Mouse (Mus musculus) MEL (cell line): Measurements from ENCODE around the gene Krt71. TPM values are rescaled to one million over a fixed set of nuclear protein-coding genes. Genes with fewer than 3 reads are reported as not detected.

Experiments used
- DNase-seq: peaks from one replicate; pipeline ENCODE4 v3.0.0; 2011; ENCODE audit warnings: low read depth, low spot score
- H3K27ac ChIP-seq: 2 replicates; pipeline ENCODE4 v1.5.1; 2012; ENCODE audit warnings: low read depth, mild to moderate bottlenecking, control low read depth, low read length, moderate library complexity; ENCODE audit not compliant: control insufficient read depth
- H3K27me3 ChIP-seq, 2 experiments: fragments of 150-350 bp in 1 of 2; sonication (generic) in 1 of 2; 2 replicates each; pipeline ENCODE4 v1.6.1; 2012; ENCODE audit warnings: low read length in 2 of 2, mild to moderate bottlenecking in 2 of 2, improper control_type of control experiment in 1 of 2, moderate library complexity in 1 of 2; ENCODE audit not compliant: insufficient read depth in 2 of 2, control insufficient read depth in 1 of 2
- H3K36me3 ChIP-seq, 2 experiments: 2 replicates each; pipeline ENCODE4 v1.6.1; 2012 to 2014; ENCODE audit warnings: low read length in 2 of 2, improper control_type of control experiment in 1 of 2, inconsistent platforms in 1 of 2, mild to moderate bottlenecking in 1 of 2; ENCODE audit not compliant: insufficient read depth in 2 of 2, control insufficient read depth in 1 of 2
- H3K4me1 ChIP-seq, 2 experiments: fragments of 150-350 bp in 1 of 2; sonication (generic) in 1 of 2; 2 replicates each; pipeline ENCODE4 v1.6.1; 2012; ENCODE audit warnings: low read length in 2 of 2, improper control_type of control experiment in 1 of 2, mild to moderate bottlenecking in 1 of 2; ENCODE audit not compliant: insufficient read depth in 2 of 2, control insufficient read depth in 1 of 2
- H3K4me3 ChIP-seq, 2 experiments: fragments of 150-350 bp in 1 of 2; sonication (generic) in 1 of 2; 2 replicates each; pipeline ENCODE4 v1.5.1; 2012; ENCODE audit warnings: low read depth in 2 of 2, low read length in 2 of 2, mild to moderate bottlenecking in 2 of 2, moderate library complexity in 2 of 2, control low read depth in 1 of 2, improper control_type of control experiment in 1 of 2; ENCODE audit not compliant: control insufficient read depth in 1 of 2, insufficient read depth in 1 of 2
- H3K79me2 ChIP-seq: 2 replicates; pipeline ENCODE4 v1.6.1; 2012; ENCODE audit warnings: mild to moderate bottlenecking, low read length, moderate library complexity; ENCODE audit not compliant: control insufficient read depth, poor library complexity, insufficient read depth
- H3K9ac ChIP-seq: 2 replicates; pipeline ENCODE4 v1.6.1; 2012; ENCODE audit warnings: low read depth, mild to moderate bottlenecking, control low read depth, low read length, moderate library complexity; ENCODE audit not compliant: control insufficient read depth, poor library complexity, severe bottlenecking
- H3K9me3 ChIP-seq: fragments of 150-350 bp; sonication (generic); replicated peaks from 2 replicates; pipeline ENCODE4 v1.6.1; 2012; ENCODE audit warnings: mild to moderate bottlenecking, low read length, improper control_type of control experiment, moderate library complexity; ENCODE audit not compliant: insufficient read depth
- BHLHE40 ChIP-seq: IDR thresholded peaks from 2 replicates; pipeline ENCODE4 v1.6.1; 2012; ENCODE audit warnings: low read depth, mild to moderate bottlenecking, inconsistent platforms, low read length, improper control_type of control experiment, borderline replicate concordance
- CHD1 ChIP-seq: IDR thresholded peaks from 2 replicates; pipeline ENCODE4 v1.6.1; 2012; ENCODE audit warnings: low read depth, mild to moderate bottlenecking, inconsistent platforms, low read length, improper control_type of control experiment
- CTCF ChIP-seq, 3 experiments: IDR thresholded peaks in 2 of 3; conservative IDR thresholded peaks in 1 of 3; 2 replicates each; pipeline ENCODE4 v1.5.1; 2011 to 2012; ENCODE audit warnings: low read length in 3 of 3, low read depth in 2 of 3, mild to moderate bottlenecking in 2 of 3, improper control_type of control experiment in 1 of 3, inconsistent platforms in 1 of 3, mixed read lengths in 1 of 3, moderate library complexity in 1 of 3; ENCODE audit not compliant: control insufficient read depth in 1 of 3, insufficient read depth in 1 of 3, poor library complexity in 1 of 3, severe bottlenecking in 1 of 3
- EP300 ChIP-seq, 2 experiments: IDR thresholded peaks; 2 replicates each; pipeline ENCODE4 v1.6.1; 2011; ENCODE audit warnings: improper control_type of control experiment in 2 of 2, low read length in 2 of 2, low read depth in 1 of 2, mild to moderate bottlenecking in 1 of 2
- ETS1 ChIP-seq: IDR thresholded peaks from 2 replicates; pipeline ENCODE4 v1.6.1; 2012; ENCODE audit warnings: low read depth, mild to moderate bottlenecking, inconsistent platforms, low read length, improper control_type of control experiment, moderate library complexity
- HCFC1 ChIP-seq: IDR thresholded peaks from 2 replicates; pipeline ENCODE4 v1.6.1; 2012; ENCODE audit warnings: low read depth, mild to moderate bottlenecking, inconsistent platforms, low read length, improper control_type of control experiment, moderate library complexity
- KAT2A ChIP-seq: conservative IDR thresholded peaks from 2 replicates; pipeline ENCODE4 v1.6.1; 2012; ENCODE audit warnings: low read depth, low read length, improper control_type of control experiment, inconsistent platforms
- MAX ChIP-seq: IDR thresholded peaks from 2 replicates; pipeline ENCODE4 v1.6.1; 2011; ENCODE audit warnings: low read length, improper control_type of control experiment
- MAZ ChIP-seq: IDR thresholded peaks from 2 replicates; pipeline ENCODE4 v1.6.1; 2012; ENCODE audit warnings: low read depth, mild to moderate bottlenecking, inconsistent platforms, low read length, improper control_type of control experiment
- MEF2A ChIP-seq: IDR thresholded peaks from 2 replicates; pipeline ENCODE4 v1.6.1; 2014; ENCODE audit warnings: low read depth, mild to moderate bottlenecking, inconsistent platforms, low read length, improper control_type of control experiment; ENCODE audit not compliant: poor library complexity, insufficient replicate concordance, severe bottlenecking; ENCODE audit errors: extremely low read depth
- MYB ChIP-seq: IDR thresholded peaks from 2 replicates; pipeline ENCODE4 v1.6.1; 2011; ENCODE audit warnings: mild to moderate bottlenecking, low read depth, low read length, improper control_type of control experiment
- MYC ChIP-seq: IDR thresholded peaks from 2 replicates; pipeline ENCODE4 v1.6.1; 2011; ENCODE audit warnings: low read depth, mild to moderate bottlenecking, low read length, improper control_type of control experiment, moderate library complexity
- NELFE ChIP-seq: IDR thresholded peaks from 2 replicates; pipeline ENCODE4 v1.6.1; 2011; ENCODE audit warnings: low read depth, low read length, improper control_type of control experiment
- NRF1 ChIP-seq: IDR thresholded peaks from 2 replicates; pipeline ENCODE4 v1.6.1; 2014; ENCODE audit warnings: low read depth, mild to moderate bottlenecking, inconsistent platforms, low read length, improper control_type of control experiment, moderate library complexity; ENCODE audit not compliant: poor library complexity, insufficient read depth, severe bottlenecking
- POLR2A ChIP-seq, 2 experiments: IDR thresholded peaks; 2 replicates each; pipeline ENCODE4 v1.6.1; 2011 to 2012; ENCODE audit warnings: low read length in 2 of 2, mild to moderate bottlenecking in 2 of 2, control low read depth in 1 of 2, improper control_type of control experiment in 1 of 2, low read depth in 1 of 2, moderate library complexity in 1 of 2; ENCODE audit not compliant: control insufficient read depth in 1 of 2, insufficient read depth in 1 of 2, poor library complexity in 1 of 2
- POLR2AphosphoS2 ChIP-seq: IDR thresholded peaks from 2 replicates; pipeline ENCODE4 v1.6.1; 2011; ENCODE audit warnings: low read length, improper control_type of control experiment
- SIN3A ChIP-seq: IDR thresholded peaks from 2 replicates; pipeline ENCODE4 v1.6.1; 2012; ENCODE audit warnings: low read length, improper control_type of control experiment, inconsistent platforms
- TBP ChIP-seq: IDR thresholded peaks from 2 replicates; pipeline ENCODE4 v1.8.0; 2011; ENCODE audit warnings: low read depth, low read length, improper control_type of control experiment
- TCF12 ChIP-seq: IDR thresholded peaks from 2 replicates; pipeline ENCODE4 v1.6.1; 2014; ENCODE audit warnings: low read depth, mild to moderate bottlenecking, inconsistent platforms, low read length, improper control_type of control experiment, moderate library complexity
- USF1 ChIP-seq: IDR thresholded peaks from 2 replicates; pipeline ENCODE4 v1.6.1; 2014; ENCODE audit warnings: low read depth, mild to moderate bottlenecking, inconsistent platforms, low read length, improper control_type of control experiment, moderate library complexity
- polyA plus RNA-seq, 2 experiments: library from polyadenylated mRNA; stranded (reverse) in 1 of 2; unstranded in 1 of 2; fragments of >175 nt in 1 of 2; fragments of >200 nt in 1 of 2; gene quantifications; 2 replicates each; pipeline versions ENCODE4 v1.2.1 to v1.2.4; 2012; ENCODE audit warnings: low replicate concordance in 2 of 2, low read depth in 1 of 2; ENCODE audit not compliant: insufficient read length in 2 of 2, insufficient read depth in 1 of 2, missing spikeins in 1 of 2
- total RNA-seq: library from RNA; depleted of rRNA; stranded (reverse); fragments of 300-350 nt; gene quantifications from 2 replicates; pipeline ENCODE4 v1.2.3, GENCODE M21; 2012

Gene Krt71
- total and polyA plus RNA-seq, 3 experiments, result not detected

DNA sequence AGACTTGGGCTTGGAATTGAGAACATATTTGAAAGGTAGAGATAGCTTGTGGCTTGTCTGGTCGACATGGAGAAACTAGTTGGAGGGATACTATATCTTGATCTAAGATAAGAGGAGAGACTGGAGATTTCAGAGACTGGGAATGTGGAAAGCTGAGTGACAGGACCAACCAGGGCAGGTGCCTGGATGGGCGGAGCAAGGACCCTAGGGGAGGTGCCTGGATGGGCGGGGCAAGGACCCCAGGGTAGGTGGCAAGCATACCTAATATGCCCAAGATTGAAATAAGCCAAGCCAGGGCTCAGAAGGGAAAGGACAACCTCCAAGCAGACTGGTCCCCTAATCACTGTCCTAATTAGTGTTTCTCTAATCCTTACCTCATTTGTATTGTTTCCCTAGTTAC, 43.7 kb downstream of the Krt71 start:
- Histone ChIP-seq H3K27ac (no peak overlapping the region), H3K4me1 (no peaks in the 10 kb centered on the region)

DNA sequence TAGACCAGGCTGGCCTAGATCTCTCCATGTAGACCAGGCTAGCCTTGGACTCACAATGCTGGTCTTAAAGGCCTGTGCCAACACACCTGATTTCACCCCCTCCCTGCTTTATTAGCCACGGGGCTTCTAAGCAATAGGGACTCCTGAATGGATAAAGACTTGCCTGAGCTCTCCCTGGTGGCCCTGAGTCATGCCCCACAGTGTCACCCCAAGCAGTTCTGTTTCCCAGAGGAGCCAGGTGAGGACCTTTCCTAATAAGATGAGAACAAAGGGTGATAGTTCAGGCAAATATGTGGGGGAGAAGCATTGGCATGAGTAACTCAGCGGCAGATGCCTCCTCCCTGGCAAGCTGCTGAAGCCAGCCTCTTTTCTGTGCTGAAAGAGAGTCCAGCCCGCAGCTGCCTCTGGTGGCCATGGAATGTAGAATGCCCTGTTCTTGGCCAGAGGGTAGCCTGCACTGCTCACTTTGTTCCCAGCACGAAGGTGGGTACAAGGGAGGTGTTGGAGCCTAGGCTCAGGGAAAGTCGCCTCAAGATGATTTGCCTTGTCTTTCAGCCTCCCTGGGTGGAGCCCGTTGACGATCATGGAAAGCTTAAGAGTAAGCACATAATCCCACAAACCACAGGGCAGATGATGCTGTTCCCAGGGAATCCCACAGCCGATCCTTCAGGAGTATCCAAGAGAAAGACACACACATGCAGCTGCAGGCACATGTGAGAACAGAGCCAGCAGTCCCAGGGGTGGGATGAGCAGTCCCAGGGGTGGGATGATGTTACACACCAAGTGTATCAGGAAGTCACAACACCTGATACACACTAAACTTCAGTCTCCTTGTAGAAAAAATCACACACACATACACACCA, 45.4 kb downstream of the Krt71 start:
- TF ChIP-seq CTCF (IDR thresholded peaks at IDR 0.05 in 2 of 3, conservative IDR thresholded peaks at IDR 0.05 in 1 of 3; ENCODE audit: control insufficient read depth in 1 of 3, insufficient read depth in 1 of 3, low read depth in 2 of 3, low read length in 3 of 3, poor library complexity in 1 of 3, severe bottlenecking in 1 of 3) (no peak), USF1 (no peak), MAZ (no peak), ETS1 (no peak)
- DNase-seq, result no peak
- H3K79me2 ChIP-seq, result no peaks in the 10 kb centered on the region
- H3K4me3 ChIP-seq, result no peak overlapping the region
- H3K9me3 ChIP-seq, result no peaks in the 10 kb centered on the region
- no peaks in the 10 kb centered on the region for H3K4me1 ChIP-seq
- no peaks in the 10 kb centered on the region for H3K27me3 ChIP-seq
- no peak overlapping the region for H3K27ac ChIP-seq
- no peak overlapping the region for H3K9ac ChIP-seq
- no peaks in the 10 kb centered on the region for H3K36me3 ChIP-seq

More for the DNA sequence above, 43.7 kb downstream of the Krt71 start:
- H3K9me3 ChIP-seq, result no peaks in the 10 kb centered on the region
- no peak overlapping the region for H3K9ac ChIP-seq
- no peak for DNase-seq
- no peak overlapping the region for H3K4me3 ChIP-seq
- H3K79me2 ChIP-seq, result no peaks in the 10 kb centered on the region
- H3K27me3 ChIP-seq, result no peaks in the 10 kb centered on the region
- no peaks in the 10 kb centered on the region for H3K36me3 ChIP-seq
- no peak for TF ChIP-seq MAX
- no peak for TF ChIP-seq MAZ
- no peak for TF ChIP-seq POLR2A (IDR thresholded peaks at IDR 0.05; ENCODE audit: control insufficient read depth in 1 of 2, insufficient read depth in 1 of 2, low read depth in 1 of 2, low read length in 2 of 2, poor library complexity in 1 of 2)
- no peak for TF ChIP-seq EP300 (IDR thresholded peaks at IDR 0.05; ENCODE audit: low read depth in 1 of 2, low read length in 2 of 2)
- TF ChIP-seq BHLHE40, result no peak
- TF ChIP-seq KAT2A, result no peak
- TF ChIP-seq SIN3A, result no peak
- TF ChIP-seq ETS1, result no peak
- no peak for TF ChIP-seq TCF12
- no peak for TF ChIP-seq NRF1
- TF ChIP-seq CTCF (IDR thresholded peaks at IDR 0.05 in 2 of 3, conservative IDR thresholded peaks at IDR 0.05 in 1 of 3; ENCODE audit: control insufficient read depth in 1 of 3, insufficient read depth in 1 of 3, low read depth in 2 of 3, low read length in 3 of 3, poor library complexity in 1 of 3, severe bottlenecking in 1 of 3), result no peak
- TF ChIP-seq, all 39 proteins: peak for 0

DNA sequence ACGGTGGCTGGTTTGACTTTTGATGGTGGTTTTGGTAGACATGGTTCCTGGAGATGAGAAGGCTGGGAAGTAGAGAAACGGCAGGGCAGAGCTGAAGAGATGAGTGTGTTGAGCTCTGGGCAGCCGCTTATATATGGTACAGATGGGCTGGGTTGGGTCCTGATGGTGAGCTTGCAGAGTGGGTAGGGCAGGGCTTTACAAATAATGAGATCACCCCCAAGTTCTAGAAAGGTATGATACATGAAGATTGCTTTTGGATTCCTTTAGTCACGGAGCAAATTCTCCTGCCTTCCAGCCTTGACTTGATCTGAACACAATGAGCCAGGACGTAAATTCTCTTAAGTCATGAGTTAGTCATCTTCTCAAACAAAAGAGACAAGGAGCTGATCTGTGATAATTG, 48.7 kb downstream of the Krt71 start, which contains the start of gene Krt6a:
Krt6a (minus strand) TSS at position 101 of the 400 bp plus-strand sequence.
- TF ChIP-seq NELFE, result no peak
- TF ChIP-seq TBP, result no peak
- no peak for TF ChIP-seq BHLHE40
- TF ChIP-seq MAX, result no peak
- TF ChIP-seq MYB, result no peak
- TF ChIP-seq MYC, result no peak
- no peak for TF ChIP-seq POLR2AphosphoS2
- no peak for TF ChIP-seq TCF12
- no peak for TF ChIP-seq ETS1
- TF ChIP-seq MEF2A, result no peak
- TF ChIP-seq HCFC1, result no peak
- TF ChIP-seq CHD1, result no peak
- no peaks in the 10 kb centered on the region for H3K27me3 ChIP-seq

More for the DNA sequence above, 48.7 kb downstream of the Krt71 start, which contains the start of gene Krt6a:
- H3K27ac ChIP-seq, result no peak within 1 kb of the TSS
- DNase-seq, result no peak
- H3K79me2 ChIP-seq, result no peaks in the 10 kb centered on the region
- H3K4me1 ChIP-seq, result no peaks in the 10 kb centered on the region
- no peak within 1 kb of the TSS for H3K4me3 ChIP-seq
- no peak within 1 kb of the TSS for H3K9ac ChIP-seq
- H3K36me3 ChIP-seq, result no peaks in the 10 kb centered on the region
- H3K9me3 ChIP-seq, result no peaks in the 10 kb centered on the region
